Mouse (Mus musculus): ENCODE data around the gene Cfap69.
"Not testable (repeated sequence)": the region's sequence is repeated elsewhere in the genome, so short reads cannot be mapped to it uniquely, and the experiment has no call there.

Gene Cfap69

DNA sequence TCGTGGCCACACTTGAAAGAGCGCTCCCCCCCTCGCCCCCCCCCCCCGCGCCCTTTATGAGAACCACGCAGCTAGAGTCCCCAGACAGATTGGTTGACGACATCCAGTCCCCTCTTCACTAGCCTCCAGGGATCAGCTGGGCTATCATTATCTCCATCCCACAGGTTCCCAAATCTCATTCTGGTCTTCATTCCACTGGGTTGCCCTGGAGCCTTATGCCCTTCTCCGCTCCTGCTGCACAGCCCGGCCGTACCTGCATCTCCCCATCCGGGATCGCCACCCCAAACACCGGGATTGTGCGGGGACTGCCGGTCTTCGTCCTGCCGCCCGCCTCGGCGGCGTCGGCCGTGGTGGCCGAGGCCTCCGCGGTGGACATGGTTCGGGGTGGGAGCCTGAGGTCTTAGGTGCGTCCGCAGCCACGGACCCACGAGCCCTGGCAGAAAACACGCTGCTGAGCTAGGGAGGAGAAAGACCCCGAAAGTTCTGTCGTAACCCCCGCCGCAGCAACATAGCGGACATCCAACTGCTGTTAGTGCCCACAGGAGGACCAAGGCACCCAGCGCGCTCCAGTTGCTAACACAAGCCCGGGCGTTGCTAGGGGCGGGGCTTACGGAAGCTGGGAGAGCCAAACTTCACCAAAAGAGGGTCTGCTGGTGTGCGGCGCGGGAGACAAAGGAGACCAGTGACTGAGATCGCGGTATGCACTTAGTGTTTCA, at the start of gene Cfap69:
Gene Cfap69, minus strand, starts transcription at position 585 of the 716 bp plus-strand sequence.
- DNase-seq (ENCODE audit: low spot score), result no peak

DNA sequence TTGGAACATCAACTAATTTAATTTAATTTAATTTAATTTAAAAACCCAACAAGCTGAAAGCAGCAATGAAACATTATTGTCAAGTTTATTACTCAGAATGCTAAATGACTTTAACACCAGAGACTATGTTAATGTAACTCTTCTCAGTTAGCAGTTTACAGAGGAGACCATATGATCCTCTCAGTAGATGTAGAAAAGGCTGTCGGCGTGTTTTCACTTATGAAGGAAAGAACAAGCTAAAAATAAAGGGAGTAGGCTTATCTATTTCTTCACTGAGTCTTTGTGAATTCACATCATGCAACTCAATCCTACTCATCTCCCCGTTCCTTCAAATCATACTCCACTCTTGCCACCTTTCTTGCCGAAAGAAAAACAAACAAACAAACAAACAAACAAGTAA, 47.0 kb upstream of the Cfap69 start:
- DNase-seq (ENCODE audit: low spot score), result no peak

DNA sequence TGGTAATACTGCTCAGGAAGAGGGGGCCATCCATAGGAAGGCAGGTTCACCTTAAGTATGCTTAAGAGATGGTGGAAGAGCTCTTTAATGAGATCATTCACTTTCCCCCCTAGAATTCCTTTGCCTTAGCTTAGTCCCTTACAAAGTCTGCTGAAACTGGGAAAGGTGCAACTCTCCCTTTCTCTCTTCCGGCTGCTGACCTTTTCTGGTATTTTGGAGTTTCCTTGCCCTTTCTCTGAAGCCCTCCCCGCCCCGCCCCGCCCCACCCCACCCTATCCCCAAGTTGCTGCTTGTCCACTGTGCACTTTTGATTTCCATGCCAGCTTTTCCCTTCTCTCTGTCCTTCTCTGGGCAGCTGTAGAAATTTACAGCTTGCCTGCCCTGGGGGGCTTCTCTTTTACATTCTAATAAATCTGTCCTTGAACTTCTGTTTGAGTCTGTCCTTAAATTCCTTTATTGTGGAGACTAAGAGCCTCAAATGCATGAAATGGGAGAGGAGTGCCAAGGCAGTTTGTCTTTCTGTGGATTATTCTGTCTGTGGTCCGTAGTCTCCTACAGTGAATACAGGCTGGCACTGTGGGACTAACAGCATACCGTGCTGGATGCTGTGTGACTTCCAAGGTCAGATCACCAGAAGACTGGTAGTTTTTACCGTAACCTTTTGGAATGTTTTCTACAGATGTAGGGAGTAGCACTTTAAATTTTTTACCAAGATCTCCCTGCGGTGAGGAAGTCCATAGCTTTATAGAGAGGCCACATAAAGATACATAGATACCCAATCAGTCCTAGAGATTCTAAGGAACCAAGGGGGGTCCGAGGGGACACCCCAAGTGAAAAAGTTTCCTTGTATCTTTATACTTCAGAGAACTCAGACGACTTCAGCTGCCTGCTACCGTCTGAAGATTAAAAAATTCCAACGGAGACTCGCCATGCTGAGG, 43.6 kb upstream of the Cfap69 start:
- no peak for DNase-seq (ENCODE audit: low spot score)

DNA sequence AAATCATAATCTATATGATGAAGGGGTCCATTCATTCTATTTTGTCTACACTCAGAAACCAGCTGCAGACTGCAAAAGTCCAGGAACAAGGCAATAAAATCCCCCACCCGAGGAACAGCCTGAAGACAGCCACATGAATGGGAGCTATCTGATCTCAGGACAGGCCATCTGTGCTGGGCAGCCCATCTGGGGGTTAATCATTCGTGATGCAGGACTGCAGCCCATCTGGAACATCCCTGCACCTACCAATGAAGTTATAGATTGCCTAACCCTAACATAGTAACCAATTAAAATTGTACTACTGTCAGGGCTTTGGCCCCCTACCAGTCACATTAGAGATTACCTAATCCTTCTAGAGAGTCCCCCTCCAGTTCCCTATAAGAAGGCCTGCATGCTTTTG, 41.0 kb upstream of the Cfap69 start:
- DNase-seq (ENCODE audit: low spot score), result no peak

DNA sequence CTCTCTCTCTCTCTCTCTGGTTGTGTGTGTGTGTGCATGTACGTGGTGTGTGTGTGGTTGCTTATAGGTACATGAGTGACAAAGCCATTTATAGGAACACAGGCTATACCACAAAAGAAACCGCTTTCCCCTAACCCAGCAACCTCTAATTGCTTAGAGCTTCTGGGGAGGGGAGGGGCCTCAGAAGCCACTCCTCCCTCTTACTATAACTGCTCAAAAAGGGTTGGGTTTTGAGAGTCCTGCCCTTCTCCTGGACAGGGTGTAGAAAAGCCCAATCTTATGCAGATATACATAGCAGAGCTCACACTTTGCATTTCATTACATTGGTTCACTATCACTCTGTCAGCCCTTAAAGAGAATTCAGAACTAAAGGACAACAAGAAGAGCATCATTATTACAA, 36.3 kb upstream of the Cfap69 start:
- DNase-seq (ENCODE audit: low spot score), result no peak

DNA sequence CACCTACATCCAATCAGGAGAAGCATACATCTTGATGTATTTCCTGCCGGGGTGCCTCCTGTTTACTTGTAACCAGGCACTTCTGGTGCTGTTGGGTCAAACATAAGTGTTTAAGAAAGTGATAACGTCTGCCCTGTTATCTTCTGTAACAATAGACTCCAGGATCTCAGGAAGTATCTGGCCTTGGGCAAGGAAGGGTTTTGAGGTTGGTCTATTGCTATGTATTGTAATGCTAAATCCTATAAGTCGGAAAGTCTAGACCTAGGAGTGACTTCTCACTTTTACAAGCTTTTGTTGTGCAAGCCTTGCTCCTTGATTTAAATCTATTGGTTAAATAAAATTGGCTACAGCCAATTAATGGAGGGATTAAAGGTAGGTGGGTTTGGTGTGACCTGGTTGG, 34.8 kb upstream of the Cfap69 start:
- no peak for DNase-seq (ENCODE audit: low spot score)

DNA sequence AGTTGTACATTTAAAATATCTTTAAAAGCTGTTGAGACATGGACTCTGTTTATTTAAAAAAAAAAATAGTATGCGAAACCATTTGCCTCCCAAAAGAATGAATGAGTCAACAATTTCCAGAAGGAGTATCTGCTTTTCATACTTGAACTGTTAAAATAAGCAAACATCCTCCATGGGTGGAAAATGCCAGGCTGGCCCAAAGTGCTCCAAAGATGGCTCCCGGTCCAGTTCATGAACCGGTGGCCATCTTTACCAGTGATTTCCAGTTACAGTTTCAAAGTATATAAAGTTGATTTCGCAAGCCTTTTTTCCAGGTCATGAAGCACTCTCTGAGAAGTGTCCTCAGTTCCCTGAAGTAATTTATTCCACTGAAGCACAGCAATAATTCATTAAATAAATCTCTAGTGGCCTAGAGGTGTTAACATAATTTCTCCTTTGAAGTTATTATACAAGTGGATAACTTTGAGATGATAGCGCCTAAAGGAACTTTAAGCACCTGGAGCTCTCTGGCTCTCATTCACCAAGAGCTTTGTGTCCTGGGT, 31.4 kb upstream of the Cfap69 start:
- no peak for DNase-seq (ENCODE audit: low spot score)

DNA sequence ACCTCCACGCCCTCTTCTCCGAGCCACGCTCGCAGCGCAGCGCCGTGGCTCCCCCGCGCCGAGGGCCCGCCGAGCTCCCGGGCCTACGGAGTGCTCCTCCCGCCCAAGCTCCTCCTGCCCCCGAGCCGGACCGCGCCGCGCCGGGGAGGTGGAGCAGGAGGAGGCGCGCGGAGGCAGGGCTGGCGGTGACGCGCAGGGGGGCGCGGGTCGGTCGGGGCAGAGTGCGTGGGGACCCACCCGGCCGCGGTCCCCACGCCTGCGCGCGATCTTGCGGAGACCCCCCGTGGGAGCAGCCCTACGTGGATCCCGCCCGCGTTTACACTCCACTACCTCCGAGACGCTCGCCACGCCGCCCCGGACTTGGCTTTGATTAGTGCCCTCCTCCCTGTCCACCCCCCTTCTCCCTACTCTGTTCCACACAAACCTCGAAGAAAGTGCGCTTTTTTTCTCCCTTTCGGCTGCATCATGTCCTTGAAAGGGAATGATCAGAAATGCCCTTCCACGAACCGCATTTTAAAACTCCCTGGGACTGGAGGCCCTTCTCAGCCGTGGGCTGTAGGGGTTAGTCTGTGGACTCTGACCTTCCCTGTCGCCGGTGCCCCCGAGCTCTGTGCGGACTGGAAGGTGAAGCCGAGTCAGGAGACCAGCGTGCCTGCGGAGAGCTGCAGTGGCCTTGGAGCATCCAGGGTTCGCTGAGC, 30.1 kb upstream of the Cfap69 start, which contains the start of gene Steap2:
Gene Steap2, minus strand, starts transcription at position 623 of the 698 bp plus-strand sequence.
- DNase-seq (ENCODE audit: low spot score), result no peak

DNA sequence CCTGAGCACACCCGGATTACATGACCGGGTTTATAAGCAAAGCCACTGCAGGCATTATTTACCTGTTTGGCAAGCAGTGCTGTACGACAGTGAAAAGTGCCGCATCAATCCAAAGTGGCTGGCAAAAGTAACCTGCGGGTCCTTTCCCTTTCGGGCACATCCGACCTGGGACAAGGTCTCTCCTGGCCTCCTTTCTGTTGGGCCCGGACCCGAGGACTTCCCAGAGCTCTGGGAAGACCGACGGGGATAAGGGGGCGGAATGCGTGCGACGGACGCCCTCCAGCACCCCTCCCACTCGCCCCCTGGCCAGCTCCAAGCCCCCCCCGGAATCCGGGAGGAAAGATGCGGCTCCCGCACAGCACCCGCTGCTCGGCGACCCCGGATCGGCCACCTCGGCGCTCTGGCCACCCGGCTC, 29.5 kb upstream of the Cfap69 start:
- no peak for DNase-seq (ENCODE audit: low spot score)

DNA sequence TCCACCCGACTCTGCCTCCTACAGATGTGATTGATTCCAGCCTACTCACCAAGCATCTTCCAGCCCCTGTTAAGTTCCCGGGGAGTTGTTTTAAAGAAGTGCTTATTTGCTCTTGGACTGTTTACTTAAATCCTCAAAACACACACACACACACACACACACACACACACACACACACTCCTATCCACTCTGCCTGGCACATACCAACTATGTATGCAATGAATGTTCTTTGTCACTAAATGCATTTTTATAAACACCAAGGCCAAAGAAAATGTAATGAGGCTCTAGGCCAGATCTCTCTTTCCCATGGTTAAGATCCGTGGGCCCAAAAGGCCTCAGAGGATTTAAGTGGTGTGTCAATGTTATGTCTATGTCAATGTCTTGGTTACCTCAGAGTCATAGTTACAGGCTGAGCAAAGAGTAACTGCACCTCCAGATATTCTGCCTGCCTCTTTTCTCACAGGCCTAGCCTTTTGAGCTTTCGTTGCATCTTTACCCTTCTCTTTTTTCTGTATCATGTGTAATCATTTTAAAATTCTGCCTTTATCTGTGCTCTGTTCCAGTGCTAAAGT, 28.2 kb upstream of the Cfap69 start:
- no peak for DNase-seq (ENCODE audit: low spot score)

DNA sequence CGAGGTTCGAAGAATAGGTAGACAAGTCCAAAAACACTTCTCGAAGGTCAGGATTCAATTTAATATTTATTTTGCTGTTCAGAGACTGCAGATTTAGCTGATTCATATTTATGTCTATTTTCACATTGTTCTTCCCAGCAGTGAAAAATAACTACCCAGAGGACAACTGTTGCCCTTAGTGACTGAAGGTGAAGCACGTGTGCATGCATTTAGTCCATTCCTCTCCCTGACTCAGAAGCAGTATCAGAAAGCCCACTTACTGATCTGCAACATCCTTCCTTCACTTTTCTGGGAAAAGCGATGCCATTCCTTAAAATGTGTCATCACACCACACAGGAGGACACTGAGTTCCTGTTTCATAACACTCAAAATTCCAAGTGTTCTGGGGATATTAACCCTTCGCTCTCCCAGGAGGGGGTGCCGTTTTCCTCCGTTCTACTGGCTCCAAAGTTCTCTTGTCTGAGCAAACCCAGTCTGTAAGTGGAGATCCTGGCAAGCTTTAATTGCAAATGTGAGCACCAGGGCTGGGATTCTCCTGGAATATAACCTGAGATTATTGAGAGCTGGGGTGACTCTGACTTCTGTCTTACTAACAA, 25.0 kb upstream of the Cfap69 start:
- DNase-seq (ENCODE audit: low spot score), result no peak

DNA sequence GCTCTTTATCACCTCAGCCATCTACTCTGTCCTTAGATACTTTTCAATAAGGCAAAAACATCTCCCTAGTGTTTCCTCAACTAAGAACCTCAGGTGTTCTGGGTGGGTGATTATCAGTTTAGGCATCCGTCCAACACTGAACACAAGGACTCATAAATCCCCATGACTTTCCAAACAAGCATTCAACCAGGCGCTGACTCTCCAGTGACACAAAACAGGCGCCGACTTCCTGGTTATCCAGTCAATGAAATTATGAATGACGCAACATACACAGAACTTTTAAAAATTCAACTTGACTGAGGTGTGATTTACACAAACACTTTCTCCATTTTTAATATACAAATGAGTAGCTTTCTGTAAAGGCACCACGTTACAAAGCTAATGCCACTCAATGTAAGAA, 24.2 kb upstream of the Cfap69 start:
- no peak for DNase-seq (ENCODE audit: low spot score)

DNA sequence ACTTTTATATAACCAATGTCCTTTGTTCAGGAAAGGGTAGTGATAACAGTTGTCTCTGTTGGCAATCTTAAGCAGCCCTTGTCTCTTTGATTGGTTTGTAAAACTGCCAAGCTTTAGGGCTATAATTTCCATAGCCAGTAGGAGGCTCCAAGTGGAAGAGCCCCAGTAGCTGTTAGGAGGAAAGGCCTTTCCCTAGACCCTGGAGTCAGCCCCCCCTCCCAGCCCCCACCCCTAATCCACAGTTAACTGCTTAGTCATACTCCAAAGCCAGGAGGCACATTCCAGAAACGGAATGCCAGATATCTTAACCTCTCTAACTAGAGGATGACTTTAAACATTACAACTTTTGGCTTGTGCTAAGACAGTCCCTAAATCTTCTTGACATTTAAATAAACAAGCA, 22.9 kb upstream of the Cfap69 start:
- DNase-seq (ENCODE audit: low spot score), result no peak

DNA sequence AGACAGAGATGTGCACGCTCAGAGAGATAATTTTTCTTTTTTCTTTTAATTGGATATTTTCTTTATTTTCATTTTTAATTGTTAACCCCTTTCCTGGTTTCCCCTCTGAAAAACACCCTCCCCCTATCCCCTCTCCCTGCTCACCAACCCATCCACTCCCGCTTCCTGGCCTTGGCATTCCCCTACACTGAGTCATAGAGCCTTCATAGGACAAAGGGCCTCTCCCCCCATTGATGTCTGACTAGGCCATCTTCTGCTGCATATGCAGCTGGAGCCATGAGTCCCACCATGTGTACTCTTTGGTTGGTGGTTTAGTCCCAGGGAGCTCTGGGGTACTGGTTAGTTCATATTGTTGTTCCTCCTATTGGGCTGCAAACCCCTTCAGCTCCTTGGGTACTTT, 20.9 kb upstream of the Cfap69 start:
- DNase-seq (ENCODE audit: low spot score), result not testable (repeated sequence)

DNA sequence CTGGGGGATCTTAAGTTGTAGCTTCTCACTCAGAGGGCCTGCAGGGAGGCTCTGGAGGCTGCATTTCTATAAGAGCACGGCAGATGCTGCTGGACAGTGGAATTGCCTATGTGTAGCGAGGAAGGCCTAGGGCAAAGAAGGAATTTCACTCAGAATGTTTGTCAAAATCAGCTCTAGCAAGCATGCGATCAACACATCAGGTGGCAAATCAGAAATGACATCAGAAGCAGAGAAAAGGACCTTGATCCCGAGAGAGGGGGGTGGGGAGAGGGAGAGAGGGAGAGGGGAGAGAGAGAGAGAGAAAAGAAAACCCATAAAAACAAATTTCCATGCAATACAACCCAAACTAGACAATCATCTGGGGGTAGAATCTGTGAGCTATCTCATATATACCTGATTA, 19.3 kb upstream of the Cfap69 start:
- no peak for DNase-seq (ENCODE audit: low spot score)

DNA sequence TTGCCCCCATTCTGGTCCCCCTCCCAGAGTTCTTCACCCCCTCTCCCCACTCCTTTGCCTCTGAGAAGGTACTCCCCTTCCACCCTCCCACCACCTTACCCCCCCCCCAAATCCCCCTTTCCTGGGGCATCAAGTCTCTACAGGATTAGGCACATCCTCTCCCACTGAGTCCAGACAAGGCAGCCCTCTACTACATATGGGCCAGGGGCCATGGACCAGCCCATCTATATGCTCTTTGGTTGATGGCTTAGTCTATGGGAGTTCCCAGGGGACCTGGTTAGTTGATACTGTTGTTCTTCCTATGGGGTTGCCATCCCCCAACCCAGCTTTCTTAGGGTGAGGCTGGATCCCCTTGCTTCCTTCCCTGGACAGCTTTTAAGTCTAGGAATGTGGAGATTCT, 15.4 kb upstream of the Cfap69 start:
- no peak for DNase-seq (ENCODE audit: low spot score)

DNA sequence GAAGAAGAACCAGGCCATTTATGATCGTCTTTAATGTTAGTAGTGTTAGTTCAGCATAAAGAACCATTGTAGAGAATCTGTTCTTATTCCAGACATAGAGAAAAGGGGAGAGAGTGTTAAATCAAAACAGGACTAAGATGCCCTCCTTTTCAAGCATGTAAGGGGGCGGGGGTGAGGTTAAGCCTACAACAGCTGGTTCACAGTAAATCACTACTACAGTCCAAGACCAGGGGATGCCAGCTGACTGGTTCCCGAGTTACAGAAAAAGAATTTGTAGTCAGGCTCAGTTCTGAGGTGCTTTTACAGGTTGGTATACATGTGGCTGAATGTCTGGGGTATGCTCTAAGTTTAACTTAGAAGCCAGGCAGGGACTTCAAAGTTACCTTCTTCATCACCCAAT, 12.0 kb upstream of the Cfap69 start:
- DNase-seq (ENCODE audit: low spot score), result no peak

DNA sequence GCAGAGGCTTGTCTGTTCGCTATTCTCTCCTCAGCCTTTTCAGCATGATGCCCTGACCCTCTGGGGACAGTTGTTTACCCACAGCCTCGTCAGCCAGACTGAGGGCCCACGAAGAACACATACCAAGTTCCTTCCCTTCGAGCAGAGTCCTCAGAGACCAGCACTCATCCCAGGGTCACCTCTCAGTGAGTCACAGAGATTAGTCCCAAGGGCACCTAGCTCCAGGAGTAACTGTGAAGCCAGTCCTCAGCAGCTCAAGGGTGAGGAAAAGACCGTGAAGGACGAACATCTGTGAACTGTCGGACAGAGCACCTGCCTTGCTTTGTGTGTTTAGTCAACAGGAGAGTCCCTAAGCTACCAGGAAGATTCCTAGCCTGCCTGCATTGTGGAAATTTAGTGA, 4.9 kb upstream of the Cfap69 start:
- no peak for DNase-seq (ENCODE audit: low spot score)

DNA sequence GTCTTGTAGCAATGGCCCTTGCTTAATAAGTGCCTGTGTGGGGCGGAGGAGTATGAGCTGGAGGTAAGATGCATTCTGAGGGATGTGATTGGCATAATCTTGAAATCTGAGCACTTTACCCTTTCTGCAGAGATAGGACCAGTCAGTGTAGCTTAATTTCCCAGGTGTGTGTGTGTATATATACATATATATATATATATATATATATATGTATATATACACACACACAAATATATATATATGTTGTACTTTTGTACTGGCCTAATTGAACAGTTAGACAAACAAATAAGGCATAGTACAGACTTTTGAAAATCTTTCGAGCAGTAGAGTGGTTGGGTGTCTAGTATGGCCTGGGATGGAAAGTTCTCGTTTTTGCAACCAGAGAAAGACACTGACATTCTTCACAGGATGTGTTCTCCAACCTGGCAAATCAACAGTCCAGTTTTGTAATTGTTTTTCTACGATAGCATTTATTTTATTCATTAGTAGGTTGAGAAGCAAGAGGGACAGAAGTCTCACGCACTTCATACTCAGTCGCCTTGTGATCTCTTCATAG, 410 bp upstream of the Cfap69 start:
- DNase-seq (ENCODE audit: low spot score), result no peak

DNA sequence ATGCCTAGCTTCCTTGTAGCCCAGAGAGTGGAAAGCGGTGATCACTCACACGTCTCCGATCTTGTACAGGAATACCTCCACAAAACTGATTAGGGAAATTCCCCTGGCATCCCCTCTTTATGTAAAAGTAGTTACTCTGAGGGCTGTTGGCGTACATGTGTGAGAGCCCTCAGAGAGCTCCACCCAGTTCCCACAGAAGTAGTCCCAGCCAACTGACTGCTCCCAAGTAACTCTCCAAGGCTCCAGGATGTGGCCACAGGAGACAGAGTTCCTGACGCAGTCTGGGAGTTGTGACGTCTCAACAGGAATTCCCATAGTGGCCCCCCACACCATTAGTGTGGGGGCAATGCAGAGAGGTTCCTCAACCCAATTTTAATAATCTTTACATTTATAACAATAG, 982 bp downstream of the Cfap69 start:
- DNase-seq (ENCODE audit: low spot score), result no peak

DNA sequence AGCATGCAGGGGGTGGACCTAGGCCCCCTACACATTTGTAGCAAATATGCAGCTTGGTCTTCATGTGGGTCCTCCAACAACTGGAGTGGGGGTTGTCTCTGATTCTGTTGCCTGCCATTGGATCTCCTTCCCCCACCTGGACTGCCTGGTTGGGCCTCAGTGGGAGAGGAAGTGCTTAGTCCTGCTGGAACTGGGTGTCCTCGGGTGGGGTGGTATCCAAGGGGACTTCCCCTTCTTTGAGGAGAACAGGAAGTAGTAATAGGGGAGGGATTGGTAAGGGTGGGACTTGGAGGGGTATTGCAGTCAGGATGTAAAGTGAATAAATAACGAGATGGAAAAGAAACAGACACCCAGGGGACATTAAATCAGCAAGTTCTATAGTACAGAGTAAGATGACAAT, 5.4 kb downstream of the Cfap69 start:
- DNase-seq (ENCODE audit: low spot score), result no peak
